Mouse (Mus musculus) gastrocnemius, adult 2 months (tissue): ENCODE measurements around the gene Fbln5. TPM values are rescaled to one million over a fixed set of nuclear protein-coding genes. Genes with fewer than 3 reads are reported as not detected.

Experiments
- DNase-seq: peaks from one replicate; pipeline ENCODE4 v3.0.0; 2022
- H3K27ac ChIP-seq: fragments of 200-600 bp; 2 replicates; pipeline ENCODE4 v1.8.1; 2022; ENCODE audit warnings: mild to moderate bottlenecking
- H3K4me3 ChIP-seq: fragments of 200-600 bp; 2 replicates; pipeline ENCODE4 v1.8.1; 2022; ENCODE audit warnings: mild to moderate bottlenecking, moderate library complexity
- CTCF ChIP-seq: fragments of 200-600 bp; IDR thresholded peaks from 2 replicates; pipeline ENCODE4 v1.8.1; 2022; ENCODE audit warnings: antibody characterized with exemption, mild to moderate bottlenecking, moderate library complexity
- intact Hi-C: fragments of 180-260 bp; cut with DNase I; formaldehyde crosslinking; loops from one replicate; pipeline ENCODE4 v1.15.1; 2025
- total RNA-seq, 2 experiments: library from RNA; stranded (reverse); gene quantifications; 2 replicates each; pipeline ENCODE4 v1.2.3; 2021

The Fbln5 gene
- total RNA-seq, 2 experiments from 2014 or later, result 12.1 to 18.6 TPM

GRCm38 (mm10) chr12:101801051-101801450, 17.8 kb downstream of the Fbln5 start:
- TF ChIP-seq CTCF, result no peak
- DNase-seq, result no peak

GRCm38 (mm10) chr12:101798189-101798922, 20.5 kb downstream of the Fbln5 start:
- H3K4me3 ChIP-seq, result no peak overlapping the region
- no peak overlapping the region for H3K27ac ChIP-seq
- no peak for TF ChIP-seq CTCF
- intact Hi-C loops, result no loop called here
- no peak for DNase-seq

More at GRCm38 (mm10) chr12:101801051-101801450, 17.8 kb downstream of the Fbln5 start:
- H3K4me3 ChIP-seq, result no peak overlapping the region
- no peak overlapping the region for H3K27ac ChIP-seq
- intact Hi-C loops, result no loop called here

DNA sequence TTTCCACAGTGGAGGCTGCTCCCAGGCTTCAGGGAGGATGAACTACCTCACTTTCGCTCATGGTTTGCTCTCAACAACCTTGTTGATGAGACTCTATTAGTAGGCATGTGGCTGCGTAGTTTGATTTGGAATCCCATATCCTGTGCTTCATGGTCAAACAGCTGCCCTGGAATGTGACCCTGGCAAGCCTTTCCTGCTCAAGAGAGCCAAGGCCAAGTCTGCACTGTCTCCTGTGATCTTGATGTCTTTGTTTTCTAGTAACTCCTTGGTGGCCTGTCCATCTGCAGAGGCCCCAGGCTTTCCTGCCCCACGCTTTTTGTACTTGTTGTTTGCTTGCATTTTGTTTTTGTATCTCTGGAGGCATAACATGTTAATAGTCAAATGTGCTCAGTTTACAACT, 24.4 kb downstream of the Fbln5 start:
- DNase-seq, result peak; percentile 71
- H3K4me3 ChIP-seq, result no peak overlapping the region
- intact Hi-C loops, result no loop called here
- TF ChIP-seq CTCF, result no peak
- no peak overlapping the region; the same call in 1 of the 2 replicates for H3K27ac ChIP-seq

GRCm38 (mm10) chr12:101793221-101793621, 25.6 kb downstream of the Fbln5 start:
- intact Hi-C loops, result no loop called here
- no peak for TF ChIP-seq CTCF

DNA sequence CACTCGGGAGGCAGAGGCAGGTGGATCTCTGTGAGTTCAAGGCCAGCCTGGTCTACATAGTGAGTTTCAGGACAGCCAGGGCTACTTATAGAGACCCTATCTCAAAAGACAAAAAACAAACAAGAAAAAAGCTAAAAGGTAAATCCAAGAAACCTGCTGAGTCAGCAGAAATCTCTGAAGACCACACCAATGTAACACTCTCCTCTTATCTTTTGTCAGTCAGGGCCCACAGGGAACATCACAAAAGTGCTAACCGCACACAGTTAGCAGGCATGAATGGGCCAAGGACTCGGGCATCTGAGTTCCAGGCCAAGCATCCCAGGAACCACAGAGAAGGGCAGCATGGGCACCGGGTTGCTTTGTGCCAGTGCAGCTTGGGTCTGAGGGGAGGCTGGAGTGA, 26.2 kb downstream of the Fbln5 start:
- TF ChIP-seq CTCF, result no peak
- Histone ChIP-seq H3K4me3 (no peak overlapping the region), H3K27ac (no peak overlapping the region)
- intact Hi-C loops, result no loop called here
- DNase-seq, result no peak

More at GRCm38 (mm10) chr12:101793221-101793621, 25.6 kb downstream of the Fbln5 start:
- DNase-seq, result no peak
- no peak overlapping the region for H3K4me3 ChIP-seq
- no peak overlapping the region for H3K27ac ChIP-seq

DNA sequence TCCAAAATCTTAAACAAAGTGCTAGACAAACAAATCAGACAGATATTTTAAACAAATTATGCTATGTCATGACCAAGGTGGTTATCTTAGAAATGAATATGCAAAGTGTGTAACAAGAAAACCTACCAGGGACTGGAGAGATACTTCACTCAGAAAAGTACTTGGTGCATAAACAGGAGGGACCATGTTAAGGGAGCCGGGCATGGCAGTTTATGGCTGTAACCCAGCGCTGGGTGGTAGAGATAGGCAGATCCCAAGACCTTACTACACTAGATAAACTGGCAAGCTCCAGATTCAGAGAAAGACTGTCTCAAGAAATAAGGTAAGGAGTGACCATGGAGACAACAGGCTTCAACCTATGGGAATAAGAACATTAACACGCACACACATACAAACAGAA, 29.1 kb downstream of the Fbln5 start:
- no peak for TF ChIP-seq CTCF

DNA sequence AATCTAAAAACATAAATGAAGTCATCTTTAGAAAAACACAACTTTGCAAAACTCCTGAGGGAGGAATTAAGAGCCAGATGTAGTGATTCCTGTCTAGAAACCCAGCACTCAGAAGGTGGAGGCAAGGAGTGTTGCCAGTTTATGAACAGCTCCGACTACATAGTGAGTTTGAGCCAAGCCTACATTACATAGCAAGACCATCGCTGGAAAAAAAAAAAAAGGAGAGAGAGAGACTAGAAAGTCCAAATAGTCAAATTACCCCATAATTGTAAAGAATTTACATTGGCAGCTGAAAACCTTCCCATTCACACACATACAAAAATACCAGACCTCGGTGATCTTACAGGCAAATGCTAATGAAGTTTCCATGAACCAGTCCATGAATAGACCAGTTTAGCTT, 29.6 kb downstream of the Fbln5 start:
- H3K27ac ChIP-seq, result no peak overlapping the region
- intact Hi-C loops, result no loop called here
- no peak for TF ChIP-seq CTCF
- no peak for DNase-seq
- no peak overlapping the region for H3K4me3 ChIP-seq

More for the DNA sequence above, 29.1 kb downstream of the Fbln5 start:
- H3K27ac ChIP-seq, result no peak overlapping the region
- intact Hi-C loops, result no loop called here
- no peak overlapping the region for H3K4me3 ChIP-seq
- no peak for DNase-seq

DNA sequence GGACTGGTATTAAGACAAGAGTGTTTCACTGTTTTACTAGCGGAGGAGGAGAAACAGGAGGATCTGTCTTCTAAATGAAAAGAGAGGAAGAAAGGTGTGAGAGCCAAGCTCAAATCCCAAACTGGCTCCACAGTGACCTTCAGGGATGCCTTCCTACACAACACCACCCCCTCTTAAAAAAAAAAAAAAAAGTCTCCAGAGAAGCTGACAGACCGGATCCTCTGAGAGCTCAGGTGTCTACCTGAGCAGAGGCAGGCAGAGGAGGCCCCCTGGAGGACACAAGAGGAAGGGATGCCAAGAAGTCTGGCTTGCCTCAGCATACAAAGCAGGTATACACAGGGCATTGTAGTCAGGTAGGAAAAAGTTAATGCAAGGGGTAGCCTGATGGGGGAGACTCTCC, 36.1 kb downstream of the Fbln5 start:
- intact Hi-C loops, result no loop called here
- H3K27ac ChIP-seq, result no peak overlapping the region
- no peak overlapping the region for H3K4me3 ChIP-seq
- no peak for DNase-seq
- peak; percentile 34; the same call in 1 of the 2 replicates for TF ChIP-seq CTCF

GRCm38 (mm10) chr12:101780915-101781314, 37.9 kb downstream of the Fbln5 start:
- no peak for TF ChIP-seq CTCF
- intact Hi-C loops, result no loop called here
- no peak for DNase-seq
- H3K4me3 ChIP-seq, result no peak overlapping the region
- H3K27ac ChIP-seq, result no peak overlapping the region

DNA sequence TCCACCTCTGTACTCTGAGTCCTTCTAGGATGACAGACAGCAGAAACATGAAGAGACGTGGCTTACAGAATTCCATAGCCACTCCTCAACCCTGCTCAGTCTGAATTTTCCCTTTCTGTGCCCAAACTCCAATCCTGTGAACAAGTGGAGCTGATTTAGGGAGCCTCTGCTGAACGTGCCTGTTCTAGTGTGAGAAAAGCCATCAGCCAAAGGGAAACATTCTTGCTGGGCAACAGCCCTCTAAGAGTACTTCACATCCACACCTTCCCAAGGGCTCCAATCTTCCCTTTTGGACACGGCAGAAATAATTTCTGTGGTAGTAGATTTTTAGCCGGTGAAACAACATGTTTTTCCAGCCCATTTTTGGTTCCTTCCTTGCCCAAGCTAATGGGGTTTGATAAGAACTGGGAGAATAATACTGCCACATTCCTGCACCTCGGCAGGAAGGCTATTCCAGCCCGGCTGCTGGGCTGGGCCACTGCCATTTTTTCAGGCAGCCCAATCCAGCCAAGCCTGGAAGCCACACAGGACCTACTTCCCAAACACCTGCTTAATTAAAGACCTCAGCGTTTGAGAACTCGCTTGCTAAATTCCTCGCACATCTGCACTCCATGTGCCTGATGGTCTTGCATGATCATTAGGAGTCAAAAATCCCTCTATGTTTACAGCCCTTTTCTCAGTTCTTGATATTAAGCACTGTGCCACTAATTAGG, 41.1 kb downstream of the Fbln5 start:
- DNase-seq, result peak; percentile 73
- H3K4me3 ChIP-seq, result no peak overlapping the region
- peak overlapping the region; percentile 66 for H3K27ac ChIP-seq
- no peak for TF ChIP-seq CTCF
- intact Hi-C loops, result no loop called here

GRCm38 (mm10) chr12:101776383-101776782, 42.5 kb downstream of the Fbln5 start:
- no peak for DNase-seq
- intact Hi-C loops, result no loop called here
- TF ChIP-seq CTCF, result no peak
- Histone ChIP-seq H3K4me3 (no peak overlapping the region), H3K27ac (no peak overlapping the region)

GRCm38 (mm10) chr12:101774116-101774515, 44.7 kb downstream of the Fbln5 start:
- Histone ChIP-seq H3K4me3 (no peak overlapping the region), H3K27ac (no peak overlapping the region)
- DNase-seq, result no peak
- no peak for TF ChIP-seq CTCF
- intact Hi-C loops, result no loop called here

DNA sequence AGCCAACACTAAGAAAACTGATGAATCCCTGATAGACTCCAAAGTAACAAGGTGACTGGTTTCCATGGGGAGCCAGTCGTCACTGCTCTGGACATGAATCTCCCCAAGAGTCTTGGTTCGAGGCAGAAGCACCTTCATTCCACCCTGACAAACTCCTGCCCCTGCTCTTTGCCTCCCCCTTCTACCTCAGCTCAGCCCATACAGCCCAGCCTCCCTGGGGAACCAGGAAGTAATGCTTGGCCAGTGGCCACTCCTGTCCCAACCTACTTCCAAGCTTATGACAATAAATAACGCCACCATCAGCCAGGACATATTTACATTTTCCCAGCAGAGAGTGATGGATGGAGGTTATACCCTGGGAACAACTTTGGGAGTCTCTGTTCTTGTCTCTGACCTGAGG, 45.9 kb downstream of the Fbln5 start:
- Histone ChIP-seq H3K4me3 (no peak overlapping the region), H3K27ac (no peak overlapping the region)
- intact Hi-C loops, result no loop called here
- DNase-seq, result no peak
- no peak for TF ChIP-seq CTCF
